Mouse (Mus musculus) liver, postnatal 0 days (tissue): Measurements from ENCODE around the gene Gpank1. TPM values are rescaled to one million over a fixed set of nuclear protein-coding genes. Genes with fewer than 3 reads are reported as not detected.

ENCODE experiments used
- ATAC-seq: fragments of 200-750 bp; cut with Nextera tagmentation; 2 replicates; pipeline ENCODE4 v1.8.0; 2017; ENCODE audit warnings: mild to moderate bottlenecking, moderate library complexity
- DNase-seq: peaks from one replicate; pipeline ENCODE4 v3.0.0-alpha.2; 2016
- H3K27ac ChIP-seq: fragments of 300-500 bp; sonication (generic); 2 replicates; pipeline ENCODE4 v1.5.1; 2014; ENCODE audit warnings: antibody characterized with exemption, moderate library complexity, mild to moderate bottlenecking, low read depth
- H3K27me3 ChIP-seq: fragments of 300-500 bp; sonication (generic); 2 replicates; pipeline ENCODE4 v1.6.1; 2014; ENCODE audit warnings: low read length, control low read depth, mixed read lengths; ENCODE audit not compliant: insufficient read depth
- H3K36me3 ChIP-seq: fragments of 300-500 bp; sonication (generic); replicated peaks from 2 replicates; pipeline ENCODE4 v1.6.1; 2014; ENCODE audit warnings: mild to moderate bottlenecking, control low read depth, low read length, moderate library complexity, mixed read lengths; ENCODE audit not compliant: insufficient read depth
- H3K4me1 ChIP-seq: fragments of 300-500 bp; sonication (generic); 2 replicates; pipeline ENCODE4 v1.6.1; 2014; ENCODE audit warnings: antibody characterized with exemption, mild to moderate bottlenecking, control low read depth; ENCODE audit not compliant: insufficient read depth
- H3K4me2 ChIP-seq: fragments of 300-500 bp; sonication (generic); 2 replicates; pipeline ENCODE4 v1.6.1; 2014; ENCODE audit warnings: low read depth, mild to moderate bottlenecking, low read length, moderate library complexity, mixed read lengths
- H3K4me3 ChIP-seq: fragments of 300-500 bp; sonication (generic); 2 replicates; pipeline ENCODE4 v1.5.1; 2014; ENCODE audit warnings: low read depth, low read length
- H3K9ac ChIP-seq: fragments of 300-500 bp; sonication (generic); replicated peaks from 2 replicates; pipeline ENCODE4 v1.6.1; 2014; ENCODE audit warnings: mild to moderate bottlenecking, moderate library complexity
- H3K9me3 ChIP-seq: fragments of 300-500 bp; sonication (generic); 2 replicates; pipeline ENCODE4 v1.6.1; 2016; ENCODE audit warnings: mild to moderate bottlenecking, control low read depth, low read length, mixed read lengths
- CTCF ChIP-seq: sonication (generic); IDR thresholded peaks from 2 replicates; pipeline ENCODE4 v1.5.1; 2016; ENCODE audit warnings: antibody characterized with exemption, low read depth
- EP300 ChIP-seq: IDR thresholded peaks from 2 replicates; pipeline ENCODE4 v1.6.1; 2016; ENCODE audit warnings: antibody characterized with exemption, low read depth, mild to moderate bottlenecking
- WGBS: fragments of 180-500 bp; shearing (Covaris S2); extraction: QIAGEN DNeasy Blood & Tissue Kit; methylation state at CpG from one replicate; pipeline ENCODE4 v1.1.7; 2014; ENCODE audit not compliant: insufficient replicate concordance; 5-methylcytosine and 5-hydroxymethylcytosine counted together
- polyA plus RNA-seq: library from polyadenylated mRNA; unstranded; fragments of >200 nt; fragmentation: Nextera tagmentation; extraction: Ambion mirVana; gene quantifications from 2 replicates; pipeline ENCODE4 v1.2.1, GENCODE M21; 2015

Gpank1 gene
- polyA plus RNA-seq, 1 experiment from 2014 or later = 9.6 TPM

- 72% methylated on average over 6 of the region's 6 CpGs for WGBS
- DNase-seq = no peak
- no peak overlapping the region for H3K4me3 ChIP-seq
- H3K27ac ChIP-seq = no peak overlapping the region
- H3K27me3 ChIP-seq = no peaks in the 10 kb centered on the region
- H3K4me1 ChIP-seq = peaks cover 4% of the 10 kb centered on the region
- no peak for ATAC-seq
- no peak overlapping the region for H3K9ac ChIP-seq
- no peak overlapping the region for H3K4me2 ChIP-seq
- TF ChIP-seq EP300 (no peak), CTCF (no peak)
- H3K36me3 ChIP-seq = peaks cover 91% of the 10 kb centered on the region
- no peaks in the 10 kb centered on the region for H3K9me3 ChIP-seq
Observed at GRCm38 (mm10) chr17:35141971-35142370, 20.7 kb downstream of the Gpank1 start.

GRCm38 (mm10) chr17:35146139-35146538 is 24.9 kb downstream of the Gpank1 start:
- Histone ChIP-seq H3K27ac (no peak overlapping the region), H3K4me1 (0 out of 2 replicates have a peak, but pooled peaks cover 2% of the 10 kb centered on the region), H3K9ac (no peak overlapping the region), H3K9me3 (no peaks in the 10 kb centered on the region), H3K4me3 (no peak overlapping the region), H3K36me3 (peaks cover 92% of the 10 kb centered on the region), H3K4me2 (no peak overlapping the region), H3K27me3 (no peaks in the 10 kb centered on the region)
- 87% methylated on average over 5 of the region's 5 CpGs for WGBS
- TF ChIP-seq CTCF (no peak), EP300 (no peak)
- ATAC-seq = no peak
- no peak for DNase-seq

GRCm38 (mm10) chr17:35147348-35147747 is 26.1 kb downstream of the Gpank1 start:
- Histone ChIP-seq H3K9me3 (no peaks in the 10 kb centered on the region), H3K4me1 (0 out of 2 replicates have a peak, but pooled peaks cover 2% of the 10 kb centered on the region), H3K27ac (no peak overlapping the region), H3K9ac (no peak overlapping the region), H3K36me3 (peaks cover 90% of the 10 kb centered on the region), H3K4me3 (no peak overlapping the region), H3K4me2 (no peak overlapping the region), H3K27me3 (no peaks in the 10 kb centered on the region)
- DNase-seq (no peak), ATAC-seq (no peak)
- TF ChIP-seq CTCF = no peak
- TF ChIP-seq EP300 = no peak
- 63% methylated on average over 3 of the region's 3 CpGs for WGBS

- no peak overlapping the region for H3K27ac ChIP-seq
- WGBS = 63% methylated on average over 5 of the region's 5 CpGs
Observed at GRCm38 (mm10) chr17:35147922-35148639, 26.8 kb downstream of the Gpank1 start.

GRCm38 (mm10) chr17:35152121-35152520 is 30.9 kb downstream of the Gpank1 start:
- TF ChIP-seq CTCF (no peak), EP300 (no peak)
- DNase-seq (no peak), ATAC-seq (no peak)
- no peaks in the 10 kb centered on the region for H3K27me3 ChIP-seq
- H3K36me3 ChIP-seq = peaks cover 90% of the 10 kb centered on the region
- H3K4me1 ChIP-seq = 0 out of 2 replicates have a peak, but pooled peaks cover 2% of the 10 kb centered on the region
- WGBS = 90% methylated on average over 4 of the region's 4 CpGs
- no peak overlapping the region for H3K27ac ChIP-seq
- no peak overlapping the region for H3K4me2 ChIP-seq
- H3K4me3 ChIP-seq = no peak overlapping the region
- H3K9ac ChIP-seq = no peak overlapping the region
- H3K9me3 ChIP-seq = no peaks in the 10 kb centered on the region

More at GRCm38 (mm10) chr17:35147922-35148639, 26.8 kb downstream of the Gpank1 start:
- peaks cover 90% of the 10 kb centered on the region for H3K36me3 ChIP-seq
- H3K4me2 ChIP-seq = no peak overlapping the region
- 0 out of 2 replicates have a peak, but pooled peaks have one; percentile 4 for ATAC-seq
- no peak overlapping the region for H3K9ac ChIP-seq
- no peak for DNase-seq
- H3K9me3 ChIP-seq = no peaks in the 10 kb centered on the region
- H3K4me3 ChIP-seq = no peak overlapping the region
- H3K27me3 ChIP-seq = no peaks in the 10 kb centered on the region
- no peak for TF ChIP-seq EP300
- TF ChIP-seq CTCF = no peak
- 0 out of 2 replicates have a peak, but pooled peaks cover 2% of the 10 kb centered on the region for H3K4me1 ChIP-seq

GRCm38 (mm10) chr17:35153077-35153476 is 31.8 kb downstream of the Gpank1 start:
- no peak for TF ChIP-seq EP300
- no peak for TF ChIP-seq CTCF
- Histone ChIP-seq H3K9ac (no peak overlapping the region), H3K27ac (no peak overlapping the region), H3K36me3 (peaks cover 94% of the 10 kb centered on the region), H3K4me2 (no peak overlapping the region), H3K4me3 (no peak overlapping the region), H3K27me3 (no peaks in the 10 kb centered on the region), H3K9me3 (no peaks in the 10 kb centered on the region), H3K4me1 (0 out of 2 replicates have a peak, but pooled peaks cover 2% of the 10 kb centered on the region)
- WGBS = 91% methylated on average over 9 of the region's 9 CpGs
- ATAC-seq = no peak
- no peak for DNase-seq
